Mouse (Mus musculus) stomach, postnatal 0 days (tissue): ENCODE results near the gene Mc1r. TPM values are rescaled to one million over a fixed set of nuclear protein-coding genes. Genes with fewer than 3 reads are reported as not detected.
A peak's percentile ranks its signal among the peaks of the same experiment; 100 is the strongest.

Experiments used
- ATAC-seq: fragments of 200-750 bp; cut with Nextera tagmentation; 2 replicates; pipeline ENCODE4 v1.8.0; 2017; ENCODE audit not compliant: low FRiP score, low TSS enrichment
- DNase-seq: peaks from one replicate; pipeline ENCODE4 v3.0.0-alpha.2; 2016; ENCODE audit warnings: low spot score
- H3K27ac ChIP-seq: fragments of 300-500 bp; sonication (generic); replicated peaks from 2 replicates; pipeline ENCODE4 v1.5.1; 2014; ENCODE audit warnings: mild to moderate bottlenecking, control low read depth
- H3K27me3 ChIP-seq: fragments of 300-500 bp; sonication (generic); 2 replicates; pipeline ENCODE4 v1.6.1; 2014; ENCODE audit warnings: low read length; ENCODE audit not compliant: control insufficient read depth, insufficient read depth
- H3K36me3 ChIP-seq: fragments of 300-500 bp; sonication (generic); 2 replicates; pipeline ENCODE4 v1.6.1; 2014; ENCODE audit warnings: low read length, mixed read lengths; ENCODE audit not compliant: control insufficient read depth, insufficient read depth
- H3K4me1 ChIP-seq: fragments of 300-500 bp; sonication (generic); replicated peaks from 2 replicates; pipeline ENCODE4 v1.6.1; 2014; ENCODE audit warnings: antibody characterized with exemption; ENCODE audit not compliant: control insufficient read depth, insufficient read depth
- H3K4me2 ChIP-seq: fragments of 300-500 bp; sonication (generic); replicated peaks from 2 replicates; pipeline ENCODE4 v1.6.1; 2014; ENCODE audit warnings: low read depth, mild to moderate bottlenecking, control low read depth, moderate library complexity
- H3K4me3 ChIP-seq: fragments of 300-500 bp; sonication (generic); 2 replicates; pipeline ENCODE4 v1.5.1; 2014; ENCODE audit warnings: low read depth, low read length, control low read depth
- H3K9ac ChIP-seq: fragments of 300-500 bp; sonication (generic); 2 replicates; pipeline ENCODE4 v1.6.1; 2014; ENCODE audit warnings: mild to moderate bottlenecking, low read length, control low read depth, mixed read lengths
- H3K9me3 ChIP-seq: fragments of 300-500 bp; sonication (generic); 2 replicates; pipeline ENCODE4 v1.6.1; 2016; ENCODE audit warnings: low read length; ENCODE audit not compliant: control insufficient read depth
- CTCF ChIP-seq: IDR thresholded peaks from 2 replicates; pipeline ENCODE4 v1.5.1; 2016; ENCODE audit warnings: antibody characterized with exemption, low read depth, mild to moderate bottlenecking, moderate library complexity
- EP300 ChIP-seq: optimal IDR thresholded peaks from 2 replicates; pipeline ENCODE3; 2016; ENCODE audit warnings: antibody characterized with exemption
- WGBS: fragments of 180-500 bp; shearing (Covaris S2); extraction: QIAGEN DNeasy Blood & Tissue Kit; methylation state at CpG from one replicate; pipeline ENCODE4 v1.1.7; 2014; 5-methylcytosine and 5-hydroxymethylcytosine counted together
- polyA plus RNA-seq: library from polyadenylated mRNA; unstranded; fragments of >200 nt; fragmentation: Nextera tagmentation; extraction: Ambion mirVana; gene quantifications from 2 replicates; pipeline ENCODE4 v1.2.1, GENCODE M21; 2015

Mc1r gene
- polyA plus RNA-seq, 1 experiment from 2014 or later: not detected

DNA sequence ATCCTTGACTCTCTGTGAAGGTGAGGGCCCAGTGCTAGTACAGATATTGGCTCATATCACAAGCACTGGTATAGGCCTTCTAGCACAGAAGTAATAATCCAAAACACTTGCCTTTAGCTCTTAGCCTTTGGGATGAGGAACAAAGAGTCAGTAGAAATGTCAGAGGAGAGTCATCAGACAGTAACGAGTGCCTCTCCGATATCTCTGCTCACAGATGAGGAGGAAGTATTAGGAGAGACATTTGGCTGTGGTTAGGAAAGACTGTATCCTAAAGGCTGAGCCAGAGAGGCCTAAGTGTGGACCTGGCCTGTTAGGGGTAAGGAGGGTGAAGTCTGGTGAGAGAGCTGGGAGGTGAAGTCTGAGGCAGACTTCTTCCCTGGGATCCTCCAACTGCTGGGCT is 34.9 kb downstream of the Mc1r start:
- H3K4me2 ChIP-seq: no peak overlapping the region
- H3K36me3 ChIP-seq: no peaks in the 10 kb centered on the region
- no peaks in the 10 kb centered on the region for H3K9me3 ChIP-seq
- no peaks in the 10 kb centered on the region for H3K27me3 ChIP-seq
- no peak overlapping the region for H3K9ac ChIP-seq
- ATAC-seq: no peak
- TF ChIP-seq CTCF (no peak), EP300 (no peak)
- DNase-seq: no peak
- no peaks in the 10 kb centered on the region for H3K4me1 ChIP-seq
- no peak overlapping the region for H3K4me3 ChIP-seq
- H3K27ac ChIP-seq: no peak overlapping the region
- WGBS: 82% methylated on average over 2 of the region's 2 CpGs

DNA sequence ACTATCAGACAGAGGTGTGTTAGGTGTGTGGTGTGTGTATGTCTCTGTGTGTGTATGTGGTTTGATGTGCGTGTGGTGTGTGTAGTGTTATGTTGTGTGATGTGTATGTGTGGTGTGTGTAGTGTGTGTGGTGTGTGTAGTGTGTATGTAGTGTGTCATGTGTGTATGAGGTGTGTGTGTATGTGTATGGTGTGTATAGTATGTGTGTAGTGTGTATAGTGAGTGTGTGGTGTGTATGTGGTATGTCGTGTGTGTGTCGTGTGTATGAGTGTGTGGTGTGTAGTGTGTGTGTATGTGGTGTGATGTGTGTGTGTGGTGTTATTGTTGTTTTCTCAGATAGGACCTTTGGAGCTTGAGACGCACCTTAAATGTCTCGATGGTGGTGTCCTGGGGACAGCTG is 35.4 kb downstream of the Mc1r start:
- H3K27ac ChIP-seq: peak overlapping the region; percentile 69; the same call in 1 of the 2 replicates
- no peak for TF ChIP-seq EP300
- no peak for TF ChIP-seq CTCF

DNA sequence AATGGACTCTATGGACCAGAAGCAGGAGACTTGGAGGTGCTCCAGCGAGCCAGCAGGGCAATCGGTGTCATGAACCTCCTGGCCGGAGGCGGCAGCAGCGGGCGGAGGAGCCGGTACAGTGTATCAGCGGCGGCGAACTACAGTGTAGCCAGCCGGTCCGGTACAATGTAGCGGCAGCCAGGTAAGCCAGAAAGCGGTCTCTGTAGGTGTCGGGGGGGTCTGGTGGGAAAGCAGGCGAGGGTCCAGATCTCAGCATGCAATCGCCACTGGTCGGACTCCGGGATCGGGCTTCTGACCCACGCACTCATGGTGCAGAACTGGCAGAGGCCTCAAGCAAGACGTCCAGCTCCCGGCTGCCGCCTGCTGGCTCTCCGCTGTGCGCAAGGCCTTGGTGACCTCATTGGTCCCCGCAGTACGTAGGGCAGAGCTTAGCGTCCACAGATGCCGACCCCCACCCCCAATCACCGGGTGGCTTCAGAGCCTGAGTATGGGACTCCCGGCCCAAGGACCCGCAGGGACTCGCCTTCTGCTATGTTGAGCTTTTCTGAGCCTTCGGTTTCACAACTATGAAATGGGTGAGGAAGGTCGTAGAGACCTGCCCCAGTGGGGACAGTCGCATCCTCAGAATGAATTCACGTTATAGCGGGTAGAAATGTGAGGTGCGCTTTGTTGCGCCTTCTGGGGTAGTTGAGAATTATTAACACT is 36.1 kb downstream of the Mc1r start:
- H3K4me3 ChIP-seq: peak overlapping the region; percentile 79
- H3K27me3 ChIP-seq: no peaks in the 10 kb centered on the region
- TF ChIP-seq CTCF (peak; percentile 73), EP300 (no peak)
- no peaks in the 10 kb centered on the region for H3K36me3 ChIP-seq
- peak; percentile 94 for ATAC-seq
- H3K9ac ChIP-seq: peak overlapping the region; percentile 88
- 2% methylated on average over 41 of the region's 41 CpGs for WGBS
- peak overlapping the region; percentile 77 for H3K4me2 ChIP-seq
- H3K9me3 ChIP-seq: no peaks in the 10 kb centered on the region
- peak overlapping the region; percentile 69 for H3K27ac ChIP-seq
- DNase-seq: peak; percentile 94
- no peaks in the 10 kb centered on the region for H3K4me1 ChIP-seq

More for the DNA sequence above, 35.4 kb downstream of the Mc1r start:
- peak overlapping the region; percentile 79; the same call in 1 of the 2 replicates for H3K4me3 ChIP-seq
- no peak overlapping the region for H3K9ac ChIP-seq
- WGBS: 86% methylated on average over 5 of the region's 5 CpGs
- H3K27me3 ChIP-seq: no peaks in the 10 kb centered on the region
- DNase-seq (no peak), ATAC-seq (no peak)
- no peaks in the 10 kb centered on the region for H3K9me3 ChIP-seq
- H3K4me1 ChIP-seq: no peaks in the 10 kb centered on the region
- H3K36me3 ChIP-seq: no peaks in the 10 kb centered on the region
- H3K4me2 ChIP-seq: 0 out of 2 replicates have a peak overlapping the region, but pooled peaks have one; percentile 77

DNA sequence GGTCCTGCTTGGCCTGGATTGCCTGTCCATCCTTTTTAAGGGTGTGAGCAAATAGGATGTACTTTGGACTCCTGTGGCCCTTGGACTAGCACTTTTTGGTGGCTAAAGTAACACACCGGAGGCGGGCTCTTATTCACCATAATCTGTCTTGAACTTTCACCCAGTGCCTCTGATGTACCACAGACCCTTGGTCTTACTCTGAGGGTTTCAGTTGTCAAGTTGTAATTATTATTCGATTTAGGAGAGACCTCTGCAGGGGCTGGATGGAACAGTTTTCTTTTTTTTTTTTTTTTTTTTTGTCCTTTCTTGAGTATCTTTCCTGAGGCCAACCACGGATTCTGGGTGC is 36.6 kb downstream of the Mc1r start:
- no peak for TF ChIP-seq CTCF
- TF ChIP-seq EP300: no peak

DNA sequence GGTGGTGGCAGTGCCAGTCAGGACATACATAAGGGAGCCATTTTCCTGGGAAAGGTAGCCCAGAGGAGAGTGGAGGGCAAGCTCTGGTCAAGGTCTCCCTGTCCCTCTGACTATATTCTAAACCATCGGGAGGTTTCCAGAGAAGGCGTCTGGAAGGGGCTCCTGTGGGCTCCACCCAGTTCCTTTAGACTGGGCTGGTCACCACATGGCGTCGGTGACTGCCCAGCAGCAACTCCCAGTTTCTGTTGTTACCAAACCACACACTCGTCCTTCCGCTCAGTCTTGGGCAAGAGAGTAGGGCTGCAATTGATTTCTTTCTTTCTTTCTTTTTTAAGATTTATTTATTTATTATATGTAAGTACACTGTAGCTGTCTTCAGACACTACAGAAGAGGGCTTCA is 37.2 kb downstream of the Mc1r start:
- Histone ChIP-seq H3K4me1 (no peaks in the 10 kb centered on the region), H3K9me3 (no peaks in the 10 kb centered on the region), H3K9ac (no peak overlapping the region), H3K27me3 (no peaks in the 10 kb centered on the region), H3K4me3 (no peak overlapping the region), H3K27ac (peak overlapping the region; percentile 46; the same call in 1 of the 2 replicates), H3K36me3 (no peaks in the 10 kb centered on the region), H3K4me2 (no peak overlapping the region; the same call in 1 of the 2 replicates)
- no peak for DNase-seq
- no peak for TF ChIP-seq CTCF
- no peak for TF ChIP-seq EP300
- no peak for ATAC-seq
- WGBS: 78% methylated on average over 6 of the region's 6 CpGs

More for the DNA sequence above, 36.6 kb downstream of the Mc1r start:
- H3K27me3 ChIP-seq: no peaks in the 10 kb centered on the region
- H3K27ac ChIP-seq: peak overlapping the region; percentile 69
- DNase-seq: peak; percentile 23
- no peaks in the 10 kb centered on the region for H3K36me3 ChIP-seq
- peak overlapping the region; percentile 79 for H3K4me3 ChIP-seq
- H3K4me2 ChIP-seq: peak overlapping the region; percentile 77
- H3K4me1 ChIP-seq: no peaks in the 10 kb centered on the region
- H3K9ac ChIP-seq: peak overlapping the region; percentile 88
- H3K9me3 ChIP-seq: no peaks in the 10 kb centered on the region
- 25% methylated on average over 4 of the region's 4 CpGs for WGBS
- ATAC-seq: no peak

DNA sequence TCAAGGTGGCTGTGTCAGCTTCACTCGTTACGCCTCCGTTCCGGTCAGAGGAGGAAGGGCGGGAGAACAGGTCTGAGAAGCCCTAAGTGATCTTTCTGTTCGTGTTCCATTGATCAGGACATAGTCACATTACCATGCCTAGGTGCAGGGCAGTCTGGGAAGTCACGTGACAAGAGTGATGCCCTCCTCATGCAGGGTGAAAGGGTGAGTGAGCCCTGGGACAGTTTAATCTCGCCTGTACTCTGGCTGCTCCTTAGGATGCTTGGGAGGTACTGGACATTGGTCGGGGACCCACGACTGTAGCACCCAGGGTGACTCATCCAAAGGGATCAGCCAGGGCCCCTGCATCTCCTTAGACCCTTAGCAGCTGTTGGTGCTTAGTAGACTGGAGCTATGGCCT is 39.1 kb downstream of the Mc1r start:
- H3K27me3 ChIP-seq: no peaks in the 10 kb centered on the region
- no peak overlapping the region for H3K4me3 ChIP-seq
- no peak for DNase-seq
- no peaks in the 10 kb centered on the region for H3K36me3 ChIP-seq
- no peak for TF ChIP-seq EP300
- no peak for TF ChIP-seq CTCF
- H3K4me2 ChIP-seq: no peak overlapping the region
- 80% methylated on average over 10 of the region's 10 CpGs for WGBS
- no peaks in the 10 kb centered on the region for H3K4me1 ChIP-seq
- 0 out of 2 replicates have a peak overlapping the region, but pooled peaks have one; percentile 13 for H3K27ac ChIP-seq
- ATAC-seq: no peak
- no peak overlapping the region for H3K9ac ChIP-seq
- no peaks in the 10 kb centered on the region for H3K9me3 ChIP-seq
